Mouse (Mus musculus) lung, embryonic 16.5 days (tissue): ENCODE results near the gene Bmp6. TPM values are rescaled to one million over a fixed set of nuclear protein-coding genes. Genes with fewer than 3 reads are reported as not detected.
A peak's percentile ranks its signal among the peaks of the same experiment; 100 is the strongest.

Experiments used
- ATAC-seq: fragments of 200-750 bp; cut with Nextera tagmentation; 2 replicates; pipeline ENCODE4 v1.8.0; 2017; ENCODE audit warnings: low read depth, mild to moderate bottlenecking, moderate library complexity
- H3K27ac ChIP-seq: fragments of 300-500 bp; sonication (generic); 2 replicates; pipeline ENCODE4 v1.5.1; 2014; ENCODE audit warnings: mild to moderate bottlenecking, control low read depth, low read length
- H3K27me3 ChIP-seq: fragments of 300-500 bp; sonication (generic); 2 replicates; pipeline ENCODE4 v1.6.1; 2014; ENCODE audit warnings: low read depth, low read length, mixed read lengths; ENCODE audit not compliant: control insufficient read depth, insufficient read depth
- H3K36me3 ChIP-seq: fragments of 300-500 bp; sonication (generic); 2 replicates; pipeline ENCODE4 v1.6.1; 2014; ENCODE audit warnings: low read length; ENCODE audit not compliant: control insufficient read depth, insufficient read depth
- H3K4me1 ChIP-seq: fragments of 300-500 bp; sonication (generic); replicated peaks from 2 replicates; pipeline ENCODE4 v1.6.1; 2014; ENCODE audit warnings: low read length, mixed read lengths; ENCODE audit not compliant: control insufficient read depth, insufficient read depth
- H3K4me2 ChIP-seq: fragments of 300-500 bp; sonication (generic); 2 replicates; pipeline ENCODE4 v1.6.1; 2014; ENCODE audit warnings: low read depth, low read length, control low read depth
- H3K4me3 ChIP-seq: fragments of 300-500 bp; sonication (generic); 2 replicates; pipeline ENCODE4 v1.5.1; 2014; ENCODE audit warnings: mild to moderate bottlenecking, low read length, control low read depth
- H3K9ac ChIP-seq: fragments of 300-500 bp; sonication (generic); 2 replicates; pipeline ENCODE4 v1.6.1; 2014; ENCODE audit warnings: low read length, control low read depth
- H3K9me3 ChIP-seq: fragments of 300-500 bp; sonication (generic); 2 replicates; pipeline ENCODE4 v1.6.1; 2016; ENCODE audit warnings: low read length; ENCODE audit not compliant: control insufficient read depth
- WGBS: fragments of 180-500 bp; shearing (Covaris S2); extraction: QIAGEN DNeasy Blood & Tissue Kit; methylation state at CpG from one replicate; pipeline ENCODE4 v1.1.7; 2014; 5-methylcytosine and 5-hydroxymethylcytosine counted together
- polyA plus RNA-seq: library from polyadenylated mRNA; unstranded; fragments of >200 nt; fragmentation: Nextera tagmentation; extraction: Ambion mirVana; gene quantifications from 2 replicates; pipeline ENCODE4 v1.2.1, GENCODE M21; 2015

The Bmp6 gene
- polyA plus RNA-seq, 1 experiment from 2014 or later = 1.3 TPM

GRCm38 (mm10) chr13:38327377-38327776 lies 17.5 kb upstream of the Bmp6 start:
- Histone ChIP-seq H3K36me3 (no peaks in the 10 kb centered on the region), H3K9ac (no peak overlapping the region), H3K27ac (no peak overlapping the region), H3K9me3 (no peaks in the 10 kb centered on the region), H3K4me1 (peaks cover 5% of the 10 kb centered on the region; the same call in 1 of the 2 replicates), H3K27me3 (peaks cover 3% of the 10 kb centered on the region), H3K4me3 (no peak overlapping the region), H3K4me2 (no peak overlapping the region)
- 12% methylated on average over 2 of the region's 2 CpGs for WGBS
- peak; percentile 69 for ATAC-seq

- Histone ChIP-seq H3K36me3 (no peaks in the 10 kb centered on the region), H3K4me2 (no peak overlapping the region), H3K9ac (no peak overlapping the region), H3K27me3 (peaks cover 3% of the 10 kb centered on the region), H3K9me3 (0 out of 2 replicates have a peak, but pooled peaks cover 2% of the 10 kb centered on the region), H3K27ac (no peak overlapping the region), H3K4me3 (no peak overlapping the region), H3K4me1 (no peaks in the 10 kb centered on the region)
- WGBS = 58% methylated on average over 5 of the region's 5 CpGs
- ATAC-seq = peak; percentile 67
These were observed 11.4 kb upstream of the Bmp6 start for GRCm38 (mm10) chr13:38333496-38333895.

- Histone ChIP-seq H3K27ac (no peak overlapping the region), H3K27me3 (peaks cover 40% of the 10 kb centered on the region), H3K9ac (no peak overlapping the region), H3K36me3 (no peaks in the 10 kb centered on the region), H3K4me2 (no peak overlapping the region), H3K4me3 (no peak overlapping the region), H3K4me1 (peaks cover 22% of the 10 kb centered on the region), H3K9me3 (0 out of 2 replicates have a peak, but pooled peaks cover 2% of the 10 kb centered on the region)
- ATAC-seq = no peak
- WGBS = 27% methylated on average over 7 of the region's 7 CpGs
These were observed 2.3 kb upstream of the Bmp6 start for GRCm38 (mm10) chr13:38342598-38342997.

GRCm38 (mm10) chr13:38343202-38343601 lies 1.7 kb upstream of the Bmp6 start:
- ATAC-seq = no peak
- Histone ChIP-seq H3K9ac (no peak overlapping the region), H3K4me3 (no peak overlapping the region), H3K4me2 (no peak overlapping the region), H3K27me3 (peaks cover 46% of the 10 kb centered on the region), H3K4me1 (peaks cover 22% of the 10 kb centered on the region), H3K27ac (no peak overlapping the region), H3K9me3 (no peaks in the 10 kb centered on the region), H3K36me3 (no peaks in the 10 kb centered on the region)
- WGBS = 57% methylated on average over 2 of the region's 2 CpGs

GRCm38 (mm10) chr13:38345431-38345820 lies 519 bp downstream of the Bmp6 start:
- Histone ChIP-seq H3K4me1 (peaks cover 22% of the 10 kb centered on the region), H3K9ac (peak overlapping the region; percentile 53), H3K4me2 (peak overlapping the region; percentile 77), H3K36me3 (no peaks in the 10 kb centered on the region), H3K27ac (no peak overlapping the region), H3K9me3 (no peaks in the 10 kb centered on the region), H3K4me3 (peak overlapping the region; percentile 54), H3K27me3 (peaks cover 50% of the 10 kb centered on the region)
- ATAC-seq = peak; percentile 37
- under 1% methylated on average over 32 of the region's 32 CpGs for WGBS

- Histone ChIP-seq H3K4me1 (peaks cover 25% of the 10 kb centered on the region), H3K4me3 (peak overlapping the region; percentile 54), H3K36me3 (no peaks in the 10 kb centered on the region), H3K9me3 (no peaks in the 10 kb centered on the region), H3K4me2 (peak overlapping the region; percentile 77), H3K27me3 (peaks cover 50% of the 10 kb centered on the region), H3K9ac (peak overlapping the region; percentile 53), H3K27ac (no peak overlapping the region)
- WGBS = under 1% methylated on average over 59 of the region's 63 CpGs
- no peak for ATAC-seq
These were observed 1.4 kb downstream of the Bmp6 start for GRCm38 (mm10) chr13:38346096-38346915.

GRCm38 (mm10) chr13:38347021-38347774 lies 2.3 kb downstream of the Bmp6 start:
- peak overlapping the region; percentile 54 for H3K4me3 ChIP-seq
- no peaks in the 10 kb centered on the region for H3K36me3 ChIP-seq
- no peaks in the 10 kb centered on the region for H3K9me3 ChIP-seq
- H3K27ac ChIP-seq = no peak overlapping the region
- peaks cover 28% of the 10 kb centered on the region for H3K4me1 ChIP-seq
- 9% methylated on average over 19 of the region's 19 CpGs for WGBS
- ATAC-seq = no peak
- H3K9ac ChIP-seq = no peak overlapping the region
- peak overlapping the region; percentile 77 for H3K4me2 ChIP-seq
- peaks cover 50% of the 10 kb centered on the region for H3K27me3 ChIP-seq

GRCm38 (mm10) chr13:38347775-38348135 lies 2.8 kb downstream of the Bmp6 start:
- no peak overlapping the region for H3K4me2 ChIP-seq
- H3K27me3 ChIP-seq = peaks cover 50% of the 10 kb centered on the region
- no peak overlapping the region for H3K4me3 ChIP-seq
- ATAC-seq = no peak
- 37% methylated on average over 5 of the region's 5 CpGs for WGBS
- H3K27ac ChIP-seq = no peak overlapping the region
- H3K4me1 ChIP-seq = peaks cover 28% of the 10 kb centered on the region
- no peaks in the 10 kb centered on the region for H3K9me3 ChIP-seq
- no peaks in the 10 kb centered on the region for H3K36me3 ChIP-seq
- H3K9ac ChIP-seq = no peak overlapping the region

- H3K4me2 ChIP-seq = no peak overlapping the region
- H3K9me3 ChIP-seq = no peaks in the 10 kb centered on the region
- H3K27me3 ChIP-seq = peaks cover 47% of the 10 kb centered on the region
- H3K4me1 ChIP-seq = peaks cover 28% of the 10 kb centered on the region
- H3K4me3 ChIP-seq = no peak overlapping the region
- H3K36me3 ChIP-seq = no peaks in the 10 kb centered on the region
- 62% methylated on average over 4 of the region's 4 CpGs for WGBS
- no peak overlapping the region for H3K27ac ChIP-seq
- ATAC-seq = no peak
- no peak overlapping the region for H3K9ac ChIP-seq
These were observed 4.1 kb downstream of the Bmp6 start for GRCm38 (mm10) chr13:38349046-38349445.
